Mouse (Mus musculus) heart, adult 2 months (tissue): ENCODE measurements around the gene Abcc10.

Source experiments
- CTCF ChIP-seq: fragments of 200-600 bp; IDR thresholded peaks from 2 replicates; pipeline ENCODE4 v1.8.1; 2022; ENCODE audit warnings: antibody characterized with exemption, mild to moderate bottlenecking, moderate library complexity
- EP300 ChIP-seq: fragments of 200-500 bp; IDR thresholded peaks from 2 replicates; pipeline ENCODE4 v1.6.1; 2011; ENCODE audit warnings: low read depth, low read length, control low read depth; ENCODE audit not compliant: insufficient read depth
- POLR2A ChIP-seq: fragments of 200-500 bp; IDR thresholded peaks from 2 replicates; pipeline ENCODE4 v1.6.1; 2011; ENCODE audit warnings: mild to moderate bottlenecking, low read depth, low read length, control low read depth; ENCODE audit not compliant: insufficient read depth

- TF ChIP-seq CTCF, result no peak
- no peak for TF ChIP-seq POLR2A
- TF ChIP-seq EP300, result no peak
Measured at GRCm38 (mm10) chr17:46310515-46310914, 17.6 kb downstream of the Abcc10 start.
